Mouse (Mus musculus): Measurements from ENCODE around the gene Cdh11. TPM values are rescaled to one million over a fixed set of nuclear protein-coding genes. Genes with fewer than 3 reads are reported as not detected.
"Not testable (repeated sequence)": the region's sequence is repeated elsewhere in the genome, so short reads cannot be mapped to it uniquely, and the experiment has no call there.

Cdh11 gene
- total and polyA plus RNA-seq, 2 experiments from 2014 or later = 18.2 to 27.6 TPM

GRCm38 (mm10) chr8:102705376-102705905 is 80.0 kb downstream of the Cdh11 start:
- ATAC-seq (ENCODE audit: insufficient read depth, low read depth) = no peak
- TF ChIP-seq CTCF (IDR thresholded peaks at IDR 0.05; ENCODE audit: low read depth) (no peak), EP300 (IDR thresholded peaks at IDR 0.05; ENCODE audit: low read depth) (no peak)

GRCm38 (mm10) chr8:102700245-102700644 is 85.2 kb downstream of the Cdh11 start:
- 38% methylated on average over 1 of the region's 1 CpGs for WGBS
- TF ChIP-seq EP300 (IDR thresholded peaks at IDR 0.05; ENCODE audit: low read depth) (no peak), CTCF (IDR thresholded peaks at IDR 0.05; ENCODE audit: low read depth) (no peak)
- H3K36me3 ChIP-seq (replicated peaks; ENCODE audit: control insufficient read depth, insufficient read depth, low read length) = no peaks in the 10 kb centered on the region
- H3K27ac ChIP-seq (ENCODE audit: low read depth) = no peak overlapping the region
- no peak overlapping the region for H3K9ac ChIP-seq (replicated peaks; ENCODE audit: low read depth, low read length)
- H3K4me3 ChIP-seq (ENCODE audit: low read depth, low read length) = no peak overlapping the region
- no peaks in the 10 kb centered on the region; the same call in 1 of the 2 replicates for H3K9me3 ChIP-seq (replicated peaks; ENCODE audit: control insufficient read depth, low read length)
- H3K27me3 ChIP-seq (ENCODE audit: control insufficient read depth, insufficient read depth, low read length) = no peaks in the 10 kb centered on the region
- H3K4me1 ChIP-seq (ENCODE audit: control insufficient read depth, insufficient read depth) = no peaks in the 10 kb centered on the region
- ATAC-seq (ENCODE audit: insufficient read depth, low read depth) (no peak), DNase-seq (ENCODE audit: low spot score) (no peak)
- no peak overlapping the region for H3K4me2 ChIP-seq (ENCODE audit: low read depth, low read length)

More at GRCm38 (mm10) chr8:102705376-102705905, 80.0 kb downstream of the Cdh11 start:
- Histone ChIP-seq H3K9me3 (replicated peaks; ENCODE audit: control insufficient read depth, low read length) (no peaks in the 10 kb centered on the region; the same call in 1 of the 2 replicates), H3K27me3 (ENCODE audit: control insufficient read depth, insufficient read depth, low read length) (no peaks in the 10 kb centered on the region), H3K9ac (replicated peaks; ENCODE audit: low read depth, low read length) (no peak overlapping the region), H3K36me3 (replicated peaks; ENCODE audit: control insufficient read depth, insufficient read depth, low read length) (no peaks in the 10 kb centered on the region), H3K4me2 (ENCODE audit: low read depth, low read length) (no peak overlapping the region), H3K4me1 (ENCODE audit: control insufficient read depth, insufficient read depth) (no peaks in the 10 kb centered on the region), H3K4me3 (ENCODE audit: low read depth, low read length) (no peak overlapping the region), H3K27ac (ENCODE audit: low read depth) (no peak overlapping the region)
- 73% methylated on average over 7 of the region's 7 CpGs for WGBS
- DNase-seq (ENCODE audit: low spot score) = no peak

- Histone ChIP-seq H3K9me3 (replicated peaks; ENCODE audit: control insufficient read depth, low read length) (no peaks in the 10 kb centered on the region), H3K4me1 (ENCODE audit: control insufficient read depth, insufficient read depth) (no peaks in the 10 kb centered on the region), H3K4me3 (ENCODE audit: low read depth, low read length) (no peak overlapping the region), H3K9ac (replicated peaks; ENCODE audit: low read depth, low read length) (no peak overlapping the region), H3K4me2 (ENCODE audit: low read depth, low read length) (no peak overlapping the region), H3K36me3 (replicated peaks; ENCODE audit: control insufficient read depth, insufficient read depth, low read length) (no peaks in the 10 kb centered on the region), H3K27me3 (ENCODE audit: control insufficient read depth, insufficient read depth, low read length) (no peaks in the 10 kb centered on the region), H3K27ac (ENCODE audit: low read depth) (no peak overlapping the region)
- TF ChIP-seq EP300 (IDR thresholded peaks at IDR 0.05; ENCODE audit: low read depth) (no peak), CTCF (IDR thresholded peaks at IDR 0.05; ENCODE audit: low read depth) (no peak)
- 48% methylated on average over 11 of the region's 11 CpGs for WGBS
- DNase-seq (ENCODE audit: low spot score) (no peak), ATAC-seq (ENCODE audit: insufficient read depth, low read depth) (no peak)
These were observed 87.1 kb downstream of the Cdh11 start for GRCm38 (mm10) chr8:102698232-102698837.

- Histone ChIP-seq H3K36me3 (replicated peaks; ENCODE audit: control insufficient read depth, insufficient read depth, low read length) (no peaks in the 10 kb centered on the region), H3K27ac (ENCODE audit: low read depth) (no peak overlapping the region), H3K9ac (replicated peaks; ENCODE audit: low read depth, low read length) (no peak overlapping the region), H3K4me2 (ENCODE audit: low read depth, low read length) (no peak overlapping the region), H3K27me3 (ENCODE audit: control insufficient read depth, insufficient read depth, low read length) (no peaks in the 10 kb centered on the region), H3K9me3 (replicated peaks; ENCODE audit: control insufficient read depth, low read length) (no peaks in the 10 kb centered on the region), H3K4me3 (ENCODE audit: low read depth, low read length) (no peak overlapping the region), H3K4me1 (ENCODE audit: control insufficient read depth, insufficient read depth) (peaks cover 7% of the 10 kb centered on the region)
- ATAC-seq (ENCODE audit: insufficient read depth, low read depth) = 0 out of 2 replicates have a peak, but pooled peaks have one; percentile 27
- no peak for DNase-seq (ENCODE audit: low spot score)
- WGBS = 48% methylated on average over 1 of the region's 1 CpGs
- no peak for TF ChIP-seq CTCF (IDR thresholded peaks at IDR 0.05; ENCODE audit: low read depth)
- TF ChIP-seq EP300 (IDR thresholded peaks at IDR 0.05; ENCODE audit: low read depth) = no peak
These were observed 92.0 kb downstream of the Cdh11 start for GRCm38 (mm10) chr8:102693465-102693864.

GRCm38 (mm10) chr8:102685491-102685890 is 100.0 kb downstream of the Cdh11 start:
- DNase-seq (ENCODE audit: low spot score); H3K27ac ChIP-seq (ENCODE audit: low read depth); H3K9me3 ChIP-seq (replicated peaks; ENCODE audit: control insufficient read depth, low read length); H3K27me3 ChIP-seq (ENCODE audit: control insufficient read depth, insufficient read depth, low read length); H3K4me3 ChIP-seq (ENCODE audit: low read depth, low read length); H3K4me1 ChIP-seq (ENCODE audit: control insufficient read depth, insufficient read depth); H3K36me3 ChIP-seq (replicated peaks; ENCODE audit: control insufficient read depth, insufficient read depth, low read length); ATAC-seq (ENCODE audit: insufficient read depth, low read depth); H3K9ac ChIP-seq (replicated peaks; ENCODE audit: low read depth, low read length): not testable (repeated sequence)
- 0 out of 2 replicates have a peak overlapping the region, but pooled peaks have one; percentile 25 for H3K4me2 ChIP-seq (ENCODE audit: low read depth, low read length)
- WGBS = 58% methylated on average over 7 of the region's 7 CpGs

- WGBS = 70% methylated on average over 11 of the region's 11 CpGs
- Histone ChIP-seq H3K4me1 (ENCODE audit: control insufficient read depth, insufficient read depth) (no peaks in the 10 kb centered on the region), H3K9me3 (replicated peaks; ENCODE audit: control insufficient read depth, low read length) (no peaks in the 10 kb centered on the region), H3K4me2 (ENCODE audit: low read depth, low read length) (peak overlapping the region; percentile 25; the same call in 1 of the 2 replicates), H3K36me3 (replicated peaks; ENCODE audit: control insufficient read depth, insufficient read depth, low read length) (no peaks in the 10 kb centered on the region), H3K27ac (ENCODE audit: low read depth) (no peak overlapping the region), H3K27me3 (ENCODE audit: control insufficient read depth, insufficient read depth, low read length) (no peaks in the 10 kb centered on the region), H3K4me3 (ENCODE audit: low read depth, low read length) (no peak overlapping the region), H3K9ac (replicated peaks; ENCODE audit: low read depth, low read length) (no peak overlapping the region)
- TF ChIP-seq EP300 (IDR thresholded peaks at IDR 0.05; ENCODE audit: low read depth) (no peak), CTCF (IDR thresholded peaks at IDR 0.05; ENCODE audit: low read depth) (no peak)
- ATAC-seq (ENCODE audit: insufficient read depth, low read depth) (no peak), DNase-seq (ENCODE audit: low spot score) (no peak)
These were observed 100.4 kb downstream of the Cdh11 start for GRCm38 (mm10) chr8:102685023-102685422.

All from heart, postnatal 0 days (tissue).